Mouse (Mus musculus) natural killer cell, adult 2 months (primary cell): ENCODE results near the gene Camk2n1.

Source experiments
- DNase-seq, 2 experiments: peaks; one replicate each; pipeline ENCODE4 v3.0.0; 2022; ENCODE audit warnings: low spot score in 2 of 2

The Camk2n1 gene

GRCm38 (mm10) chr4:138447827-138448602 is 6.1 kb upstream of the Camk2n1 start:
- no peak for DNase-seq

- DNase-seq = no peak
Observed at GRCm38 (mm10) chr4:138448872-138449615, 5.1 kb upstream of the Camk2n1 start.

- DNase-seq = no peak
Observed at GRCm38 (mm10) chr4:138449636-138450314, 4.3 kb upstream of the Camk2n1 start.

GRCm38 (mm10) chr4:138452306-138453096 is 1.6 kb upstream of the Camk2n1 start:
- DNase-seq = no peak

- DNase-seq = no peak
Observed at GRCm38 (mm10) chr4:138453097-138453752, 889 bp upstream of the Camk2n1 start.

- peak; percentile 41 to 47 for DNase-seq
Observed at GRCm38 (mm10) chr4:138454571-138455140, 542 bp downstream of the Camk2n1 start.

- peak in 1 of 2 experiments; percentile 13 for DNase-seq
Observed at GRCm38 (mm10) chr4:138455141-138455955, 1.2 kb downstream of the Camk2n1 start.

GRCm38 (mm10) chr4:138455956-138456341 is 1.8 kb downstream of the Camk2n1 start:
- DNase-seq = peak; percentile 58 to 71

GRCm38 (mm10) chr4:138456536-138456935 is 2.4 kb downstream of the Camk2n1 start:
- peak; percentile 56 to 58 for DNase-seq

GRCm38 (mm10) chr4:138457091-138457490 is 3.0 kb downstream of the Camk2n1 start:
- DNase-seq = no peak

GRCm38 (mm10) chr4:138458171-138458570 is 4.1 kb downstream of the Camk2n1 start:
- no peak for DNase-seq

- no peak for DNase-seq
Observed at GRCm38 (mm10) chr4:138458735-138459440, 4.8 kb downstream of the Camk2n1 start.

- no peak for DNase-seq
Observed at GRCm38 (mm10) chr4:138459775-138460174, 5.7 kb downstream of the Camk2n1 start.

- no peak for DNase-seq
Observed at GRCm38 (mm10) chr4:138460910-138461309, 6.8 kb downstream of the Camk2n1 start.

- no peak for DNase-seq
Observed at GRCm38 (mm10) chr4:138461471-138461870, 7.4 kb downstream of the Camk2n1 start.

- DNase-seq = peak in 1 of 2 experiments; percentile 5
Observed at GRCm38 (mm10) chr4:138462971-138463831, 9.1 kb downstream of the Camk2n1 start.

- DNase-seq = peak; percentile 82 to 88
Observed at GRCm38 (mm10) chr4:138463832-138464487, 9.8 kb downstream of the Camk2n1 start.
